Mouse (Mus musculus) cerebellum, adult (tissue): ENCODE results near the gene Cldn15.
"Not testable (repeated sequence)": the region's sequence is repeated elsewhere in the genome, so short reads cannot be mapped to it uniquely, and the experiment has no call there.

ENCODE experiments used
- ATAC-seq: cut with Nextera tagmentation; 2 replicates; pipeline ENCODE4 v1.9.2; 2017; ENCODE audit warnings: mild to moderate bottlenecking, moderate library complexity, mixed read lengths; ENCODE audit not compliant: insufficient number of reproducible peaks, low FRiP score, low TSS enrichment

Gene Cldn15

GRCm38 (mm10) chr5:136966331-136966730 is at the start of gene Cldn15:
Cldn15 (plus strand) TSS chr5:136966616.
- no peak for ATAC-seq

- ATAC-seq: no peak
Measured at GRCm38 (mm10) chr5:136917613-136918242, 48.7 kb upstream of the Cldn15 start.

DNA sequence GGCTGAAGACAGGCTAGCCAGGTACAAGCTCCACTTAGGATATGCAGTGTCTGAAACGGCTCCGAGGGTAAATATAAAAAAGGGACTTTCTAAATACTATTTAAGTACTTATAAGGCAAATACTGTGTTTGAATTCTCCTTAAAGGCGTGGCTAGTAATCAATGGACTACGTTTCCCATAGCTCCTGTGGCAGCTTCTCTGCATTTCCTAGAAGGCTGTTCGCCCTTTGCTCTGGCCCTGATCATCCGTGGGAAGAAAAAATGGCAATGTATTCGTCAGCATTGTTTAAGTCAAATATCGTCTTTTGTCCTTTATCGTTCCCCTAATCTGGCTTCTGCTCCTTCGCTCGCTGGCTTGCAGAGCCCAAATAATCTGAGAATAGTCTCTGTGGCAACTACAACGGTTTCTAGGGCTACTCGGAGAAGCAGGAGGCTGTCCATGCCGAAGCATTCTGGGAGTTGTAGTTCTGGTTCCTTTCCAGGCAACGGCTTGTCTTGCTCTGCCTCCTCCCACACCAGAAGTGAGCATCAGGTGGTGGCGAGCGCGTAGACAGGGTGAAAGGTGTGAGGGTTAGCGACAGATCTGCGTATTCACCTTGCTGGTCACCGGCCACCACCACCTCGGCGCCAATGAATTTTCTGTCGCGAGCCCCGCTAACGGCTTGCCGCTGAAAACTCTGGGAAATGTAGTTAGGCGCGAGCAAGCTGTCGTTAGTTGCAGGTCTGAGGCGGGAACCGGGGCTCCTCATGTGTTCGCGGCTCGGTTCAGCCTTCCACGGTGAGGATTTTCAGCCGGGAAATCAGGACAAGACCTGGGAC is 47.6 kb upstream of the Cldn15 start:
- peak; percentile 87 for ATAC-seq

DNA sequence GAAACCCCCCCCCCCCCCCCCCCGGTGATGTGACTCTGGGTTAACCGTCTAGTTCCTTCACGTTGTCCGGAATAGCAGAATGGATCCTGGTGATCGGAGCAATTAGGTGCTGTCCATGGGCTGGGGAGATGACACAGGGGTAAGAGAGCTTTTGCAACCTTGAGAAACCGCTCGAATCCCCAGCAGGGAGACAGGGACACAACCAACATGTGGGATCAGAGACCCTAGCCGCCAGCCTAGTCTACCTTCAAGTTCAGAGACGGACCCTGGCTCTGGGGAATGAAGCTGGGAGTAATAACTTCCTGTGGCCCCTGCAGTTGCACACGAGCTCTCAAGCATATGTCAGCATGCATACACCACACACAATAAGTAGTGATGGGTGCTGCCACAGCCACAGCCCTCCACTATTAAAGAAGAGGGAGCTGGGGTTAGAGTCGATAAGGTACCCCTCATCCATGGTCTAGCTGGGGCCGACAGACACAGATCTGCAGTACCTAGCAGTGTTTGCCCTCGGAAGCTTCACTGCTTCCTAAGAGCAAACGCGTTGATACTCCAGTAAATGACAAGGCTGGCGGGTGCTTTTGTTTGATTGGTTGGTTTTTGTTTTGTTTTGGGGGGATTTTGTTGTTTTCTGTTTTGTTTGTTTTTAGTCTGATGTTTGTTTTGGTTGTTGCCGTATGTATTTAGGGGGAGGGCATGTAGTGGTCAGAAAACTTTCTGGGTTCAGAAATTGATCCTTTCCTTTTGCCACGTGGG is 46.7 kb upstream of the Cldn15 start:
- ATAC-seq: no peak

DNA sequence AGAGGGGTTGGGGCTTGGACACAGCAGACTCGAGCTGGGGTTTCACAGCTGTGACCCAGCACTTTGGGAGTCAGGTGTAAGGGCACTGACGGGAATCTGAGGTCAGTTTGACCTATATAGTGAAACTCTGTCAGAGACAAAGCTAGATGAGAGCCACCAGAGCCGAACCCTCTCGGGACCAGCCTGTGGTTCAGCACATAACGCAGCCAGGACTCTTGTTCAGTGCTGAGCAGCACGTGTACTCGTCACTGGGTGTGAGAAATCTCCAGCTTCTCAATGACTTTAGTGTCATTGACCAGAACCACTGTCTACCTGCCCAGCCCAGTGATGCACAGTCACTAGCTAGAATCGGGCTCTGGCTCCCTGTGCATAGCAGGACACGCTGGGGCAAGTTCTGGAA is 43.6 kb upstream of the Cldn15 start:
- no peak for ATAC-seq

DNA sequence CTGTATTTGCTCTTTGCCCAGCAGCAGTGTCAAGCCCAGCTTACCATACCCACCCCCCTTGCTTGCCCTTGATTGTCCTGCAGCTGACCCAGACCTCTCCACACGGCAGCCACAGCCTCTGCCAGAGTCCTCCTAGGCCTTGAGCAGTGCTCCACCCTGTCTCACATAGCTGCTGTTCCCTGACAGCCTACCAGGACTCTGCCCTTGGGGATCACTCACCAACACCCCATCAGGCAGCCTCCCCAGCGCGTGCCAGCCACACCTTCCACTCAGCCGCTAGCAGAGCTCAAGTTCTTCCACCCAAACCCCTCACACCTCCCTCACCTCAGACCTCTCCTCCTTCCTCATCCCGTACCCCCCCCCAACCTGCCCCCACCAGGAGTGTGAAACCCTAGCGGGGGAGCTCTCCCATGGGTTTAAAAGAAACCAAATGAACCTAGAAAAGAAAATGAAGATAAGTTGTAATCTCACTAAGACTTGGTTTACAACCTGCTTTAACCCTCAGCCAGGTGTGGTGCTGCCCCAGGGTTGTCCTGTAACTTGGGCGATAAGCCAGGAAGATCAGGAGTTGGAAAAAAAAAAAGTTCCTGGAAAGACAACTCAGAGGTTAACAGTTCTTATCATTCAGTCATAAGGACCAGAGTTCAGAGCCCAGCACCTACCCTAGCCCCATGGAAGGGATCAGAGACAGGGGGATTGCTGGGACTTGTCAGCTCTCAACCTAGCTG is 42.5 kb upstream of the Cldn15 start:
- no peak for ATAC-seq

DNA sequence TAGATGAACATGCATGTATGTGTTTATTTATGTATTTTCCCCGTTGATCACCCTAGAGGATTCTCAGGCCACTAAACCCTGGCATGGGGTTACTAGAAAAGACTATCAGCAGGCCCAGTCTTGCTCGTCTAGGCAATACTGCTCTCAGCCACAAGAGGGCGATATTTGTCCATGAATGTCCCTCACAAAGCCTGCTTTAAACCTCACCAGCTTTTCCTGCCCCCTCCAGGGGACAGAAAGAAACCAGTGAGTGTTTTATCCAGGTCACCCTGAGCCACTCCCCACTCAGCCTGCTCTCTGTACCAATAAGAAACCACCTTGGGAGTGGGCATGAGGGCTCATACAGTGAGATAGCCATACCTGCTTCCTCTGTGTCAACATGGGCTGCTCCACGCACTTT is 37.3 kb upstream of the Cldn15 start:
- ATAC-seq: peak; percentile 70

DNA sequence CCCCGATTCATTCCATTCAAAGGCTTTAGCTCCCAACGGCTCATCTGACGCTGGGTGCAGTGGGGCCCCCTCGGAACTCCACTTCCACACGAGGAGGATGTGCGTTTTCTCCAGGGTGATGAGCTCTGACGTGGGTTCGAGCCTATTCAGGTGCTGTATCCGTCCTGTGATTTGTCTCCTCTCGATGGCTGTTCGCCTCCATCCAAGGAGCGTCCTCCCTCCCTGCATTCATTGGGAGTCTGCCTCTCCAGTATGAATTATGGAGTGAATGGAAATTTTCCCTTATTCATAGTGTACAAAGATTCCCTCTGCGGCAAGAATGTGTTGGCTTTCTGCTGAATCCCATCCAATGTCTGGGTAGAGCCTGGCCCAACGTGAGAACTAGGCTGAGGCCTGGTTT is 34.5 kb upstream of the Cldn15 start:
- ATAC-seq: no peak

GRCm38 (mm10) chr5:136932956-136933355 is 33.5 kb upstream of the Cldn15 start:
- no peak for ATAC-seq

- ATAC-seq: no peak
Measured at GRCm38 (mm10) chr5:136933930-136934329, 32.5 kb upstream of the Cldn15 start.

DNA sequence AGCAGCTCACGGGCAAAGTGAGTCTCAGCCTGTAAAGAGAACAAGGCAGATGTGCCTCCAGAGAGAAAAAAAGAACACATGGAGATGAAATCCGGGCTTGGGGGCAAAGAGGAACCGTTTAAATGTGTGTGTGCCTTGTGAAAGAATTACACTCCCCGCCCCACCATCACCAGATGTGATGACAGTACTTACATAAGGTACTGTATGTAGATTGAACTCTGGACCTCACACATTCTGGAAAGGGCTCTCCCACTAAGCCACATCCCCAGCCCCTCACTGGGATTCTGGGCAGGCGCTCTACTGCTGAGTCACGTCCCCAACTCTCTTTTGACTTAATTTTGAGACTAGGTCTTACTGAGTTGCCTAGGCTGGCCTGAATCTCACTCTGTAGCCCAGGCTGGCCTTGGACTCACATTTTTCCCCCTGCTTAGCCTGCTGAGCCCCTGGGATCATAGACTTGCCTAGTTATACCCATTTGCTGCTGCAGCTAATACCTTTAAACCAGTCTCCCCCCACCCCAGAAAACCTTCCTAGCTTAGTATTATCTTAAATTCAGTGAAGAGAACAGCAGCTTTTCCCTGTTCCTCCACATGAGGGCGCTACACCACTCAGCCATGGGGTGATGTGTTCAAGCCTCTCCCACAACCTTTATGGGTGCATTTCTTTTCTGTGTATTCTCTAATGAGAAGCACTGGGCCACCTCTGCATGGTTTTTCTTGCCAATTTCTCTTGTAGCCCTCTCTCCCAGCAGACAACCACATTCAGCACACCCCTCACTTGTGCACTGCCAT is 30.3 kb upstream of the Cldn15 start:
- ATAC-seq: no peak

DNA sequence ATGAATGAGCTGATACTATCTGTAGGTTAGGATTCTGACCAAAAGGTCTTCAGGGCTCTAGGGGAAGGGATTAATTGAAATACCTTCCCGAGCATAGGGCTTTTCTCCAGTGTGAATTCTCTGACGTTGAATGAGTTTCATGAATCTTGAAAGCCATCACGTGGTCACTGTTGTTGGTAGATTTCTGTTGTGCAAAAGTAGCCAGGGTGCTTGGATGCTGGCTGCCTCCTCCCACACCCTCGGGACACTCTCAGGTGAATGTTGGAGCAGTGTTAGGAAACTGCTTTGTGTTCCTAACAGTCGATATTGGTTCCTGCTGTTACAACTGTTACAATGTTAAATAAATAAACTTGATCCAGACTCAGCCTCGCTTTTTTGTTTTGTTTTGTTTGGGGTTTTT is 29.7 kb upstream of the Cldn15 start:
- ATAC-seq: no peak

DNA sequence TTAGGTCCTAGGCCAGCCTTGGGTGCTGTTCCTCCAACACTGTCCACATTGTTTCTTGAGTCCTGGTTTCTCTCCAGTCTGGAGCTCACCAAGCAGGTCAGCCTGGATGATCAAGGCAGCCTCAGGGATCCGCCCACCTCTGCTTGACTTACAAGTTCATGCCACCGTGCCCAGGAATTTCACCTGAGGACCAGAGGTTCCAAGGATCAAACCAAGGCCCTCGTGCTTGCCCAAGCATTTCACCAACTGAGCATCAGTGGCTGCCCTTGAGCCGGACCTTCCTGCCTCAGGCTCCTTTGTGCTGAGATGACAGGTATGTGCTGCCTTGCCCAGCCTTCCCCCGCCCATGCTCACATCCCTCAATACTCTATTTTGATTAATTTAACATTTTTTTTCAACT is 28.8 kb upstream of the Cldn15 start:
- no peak for ATAC-seq

DNA sequence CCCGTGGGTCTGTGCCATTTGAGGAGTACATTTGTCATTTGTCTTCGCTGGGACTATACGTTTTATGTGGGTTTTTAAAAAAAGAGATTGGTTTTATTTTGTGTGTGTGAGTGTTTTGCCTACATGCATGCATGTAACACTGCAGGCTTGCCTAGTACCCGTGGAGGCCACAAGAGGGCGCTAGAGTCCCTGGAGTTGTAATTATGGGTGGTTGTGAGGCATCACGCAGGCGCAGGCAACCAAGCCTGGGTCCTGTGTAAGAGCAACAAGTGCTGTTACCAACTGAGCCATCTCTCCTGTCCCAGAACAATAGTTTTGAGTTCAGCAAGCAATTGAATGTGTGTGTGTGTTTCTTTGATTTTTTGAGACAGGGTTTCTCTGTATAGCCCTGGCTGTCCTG is 27.1 kb upstream of the Cldn15 start:
- no peak for ATAC-seq

DNA sequence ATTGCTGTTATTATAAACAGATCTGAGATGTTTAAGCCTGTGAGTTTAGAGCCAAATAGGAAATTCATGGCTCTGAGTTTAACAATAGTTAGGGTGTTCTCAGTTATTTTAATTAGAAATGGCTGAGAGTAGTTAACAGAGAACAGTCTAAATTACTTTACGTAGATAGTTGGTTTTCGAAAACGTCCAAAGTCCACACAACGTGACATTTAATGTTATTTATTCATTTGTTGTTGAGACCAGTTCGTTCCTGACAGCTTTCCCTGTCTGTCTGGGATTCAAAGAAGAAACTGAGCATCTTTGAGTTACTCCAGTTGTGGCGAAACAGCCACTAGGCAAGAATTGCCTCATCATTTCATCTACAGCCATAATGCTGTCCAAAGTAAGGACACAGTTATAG is 26.4 kb upstream of the Cldn15 start:
- not testable (repeated sequence) for ATAC-seq

DNA sequence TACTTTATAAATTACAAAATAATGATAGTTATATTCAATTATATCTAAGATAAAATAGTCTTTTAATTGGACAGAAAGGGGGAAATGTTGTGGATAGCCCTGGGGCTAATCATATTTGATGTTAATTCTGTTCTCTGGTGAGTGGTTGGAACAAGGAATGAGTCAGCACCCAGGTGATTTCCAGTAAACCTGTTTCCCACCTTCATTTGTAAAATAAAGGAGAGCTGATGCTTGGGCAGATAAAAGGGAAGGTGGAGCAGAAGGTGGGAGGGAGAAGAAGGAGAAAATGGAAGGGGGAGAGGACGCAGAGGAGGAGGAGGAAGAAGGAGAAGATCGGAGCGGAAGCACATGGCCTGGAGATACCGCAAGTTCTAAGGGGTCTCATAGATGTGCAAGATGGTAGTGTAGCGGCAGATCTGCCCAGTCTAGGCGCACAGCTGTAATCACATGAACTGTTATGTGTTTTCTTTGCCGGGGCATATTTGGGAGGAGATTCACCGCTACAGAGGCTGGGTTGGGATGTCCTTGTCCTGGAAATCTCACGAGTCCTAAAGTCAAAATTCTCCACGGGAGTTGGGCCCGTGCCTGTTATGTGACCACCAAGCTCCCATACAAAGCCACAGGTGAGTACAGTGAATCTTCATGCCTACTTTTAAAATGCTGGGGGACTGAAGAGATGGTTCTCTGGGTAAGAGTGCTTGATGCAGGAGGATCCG is 25.4 kb upstream of the Cldn15 start:
- no peak for ATAC-seq

DNA sequence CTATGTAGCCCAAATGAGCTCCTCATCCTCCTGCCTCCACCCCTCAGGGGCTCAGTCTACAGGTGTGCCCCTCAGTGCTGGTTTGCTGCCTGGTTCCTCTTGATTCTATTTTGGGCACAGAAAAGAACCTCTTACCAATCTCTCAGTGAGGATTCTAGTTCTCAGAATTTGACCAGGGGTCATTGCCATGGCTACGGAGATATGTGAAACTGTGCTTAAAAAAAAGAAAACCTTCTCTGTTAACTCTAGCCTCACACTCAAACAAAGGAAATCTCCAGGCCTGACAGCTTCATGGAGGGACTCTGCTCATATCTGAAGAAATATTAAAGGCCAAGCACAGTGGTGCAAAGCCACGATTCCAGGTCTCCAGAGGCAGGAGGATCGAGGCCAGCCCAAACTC is 23.6 kb upstream of the Cldn15 start:
- ATAC-seq: no peak

GRCm38 (mm10) chr5:136943382-136943781 is 23.0 kb upstream of the Cldn15 start:
- ATAC-seq: no peak

GRCm38 (mm10) chr5:136945084-136945483 is 21.3 kb upstream of the Cldn15 start:
- ATAC-seq: no peak
